Mouse (Mus musculus) layer of hippocampus, postnatal 14 days (tissue): ENCODE measurements around the gene Coro7. TPM values are rescaled to one million over a fixed set of nuclear protein-coding genes. Genes with fewer than 3 reads are reported as not detected.
A peak's percentile ranks its signal among the peaks of the same experiment; 100 is the strongest.
"Not testable (repeated sequence)": the region's sequence is repeated elsewhere in the genome, so short reads cannot be mapped to it uniquely, and the experiment has no call there.

ENCODE experiments used
- DNase-seq, 2 experiments: peaks; one replicate each; pipeline ENCODE4 v3.0.0; 2021 to 2022; ENCODE audit warnings: low spot score in 2 of 2, mixed read lengths in 1 of 2
- total RNA-seq, 2 experiments: library from RNA; stranded (reverse); gene quantifications; 2 replicates each; pipeline ENCODE4 v1.2.3; 2021

Coro7 gene
- total RNA-seq, 2 experiments from 2014 or later, result 95.7 to 95.9 TPM

DNA sequence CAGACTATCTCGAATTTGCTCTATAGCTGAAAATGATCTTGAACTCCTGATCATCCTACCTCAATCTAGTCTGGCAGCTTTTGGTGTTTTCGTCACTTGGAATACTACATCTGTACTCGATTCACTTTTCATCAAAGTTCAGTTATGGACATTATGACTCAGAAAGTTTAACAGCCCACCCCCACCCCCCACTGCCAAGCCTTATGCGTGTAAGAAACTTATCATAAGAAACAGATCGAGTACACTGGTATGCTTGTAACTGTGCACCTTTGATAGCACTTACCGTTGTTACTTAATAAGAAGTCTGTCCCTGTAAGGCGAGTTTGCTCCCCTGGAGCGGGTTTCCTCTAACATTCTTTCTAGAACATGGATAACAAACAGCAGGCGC is 3.6 kb upstream of the Coro7 start:
- no peak for DNase-seq

DNA sequence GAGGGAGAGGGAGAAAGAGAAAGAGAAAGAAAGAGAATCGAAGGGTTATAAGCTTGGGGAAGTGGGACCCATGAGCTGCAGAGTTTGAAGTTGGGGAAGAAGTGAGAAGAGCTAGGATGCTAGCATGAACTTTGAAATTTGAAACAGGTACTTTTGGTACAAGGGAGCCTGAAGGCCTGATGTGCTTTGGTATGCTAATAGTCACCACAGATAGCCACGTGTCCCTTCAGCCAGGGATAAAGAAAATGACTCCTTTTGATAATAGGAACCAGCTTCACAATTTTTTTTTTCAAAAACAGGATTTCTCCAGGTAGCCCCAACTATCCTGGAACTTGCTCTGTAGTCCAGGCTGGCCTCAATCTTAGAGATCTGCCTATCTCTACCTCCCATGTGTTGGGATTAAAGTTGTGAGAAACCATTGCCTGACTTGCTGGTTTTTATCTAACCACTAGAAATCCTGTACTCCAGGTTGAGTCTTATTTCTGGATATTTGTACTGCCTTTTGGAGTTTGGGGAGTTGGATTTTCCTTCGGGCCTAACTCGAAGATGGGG is 3.1 kb upstream of the Coro7 start:
- no peak for DNase-seq

DNA sequence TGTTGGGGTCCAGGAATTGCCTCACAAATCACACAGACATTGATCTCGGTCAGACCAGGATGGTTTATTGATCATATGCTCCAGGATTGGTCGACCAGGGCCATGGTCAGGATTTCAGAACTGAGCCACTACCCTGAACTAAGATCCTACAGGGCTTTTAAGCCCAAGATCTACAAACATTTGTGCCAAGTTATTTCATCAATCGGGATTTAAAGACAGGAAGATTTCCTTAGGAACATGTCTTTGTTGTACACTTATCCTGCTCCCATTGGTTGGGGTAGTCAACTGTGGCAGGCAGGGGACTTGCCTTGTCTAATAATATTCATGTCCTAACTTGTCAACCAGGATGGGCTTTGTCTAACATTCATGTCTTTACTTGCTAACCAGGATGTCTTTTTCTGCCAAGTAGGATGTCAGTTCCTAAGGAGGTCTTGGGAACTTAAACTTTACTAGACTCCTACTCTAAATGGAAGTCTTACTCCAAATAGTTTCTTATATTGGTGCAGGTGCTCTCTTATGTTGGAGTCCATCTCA is 1.4 kb upstream of the Coro7 start:
- DNase-seq, result not testable (repeated sequence)

DNA sequence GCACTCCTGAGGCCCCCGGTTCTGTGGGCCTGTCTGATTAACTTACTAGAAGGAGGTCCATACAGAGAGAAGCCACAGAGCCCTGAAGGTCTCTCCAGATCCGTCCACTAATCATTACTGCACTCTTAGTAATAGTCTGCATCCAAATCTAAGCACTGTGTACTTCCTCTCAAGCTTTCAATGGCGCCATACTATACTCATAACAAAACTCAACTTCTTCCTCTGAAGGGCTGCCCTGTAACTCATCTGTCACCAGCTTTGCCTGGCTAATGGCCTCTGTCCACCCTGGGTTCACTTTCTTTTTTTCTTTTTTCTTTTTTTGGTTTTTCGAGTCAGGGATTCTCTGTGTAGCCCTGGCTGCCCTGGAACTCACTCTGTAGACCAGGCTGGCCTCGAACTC is 1.5 kb downstream of the Coro7 start:
- DNase-seq, result no peak

DNA sequence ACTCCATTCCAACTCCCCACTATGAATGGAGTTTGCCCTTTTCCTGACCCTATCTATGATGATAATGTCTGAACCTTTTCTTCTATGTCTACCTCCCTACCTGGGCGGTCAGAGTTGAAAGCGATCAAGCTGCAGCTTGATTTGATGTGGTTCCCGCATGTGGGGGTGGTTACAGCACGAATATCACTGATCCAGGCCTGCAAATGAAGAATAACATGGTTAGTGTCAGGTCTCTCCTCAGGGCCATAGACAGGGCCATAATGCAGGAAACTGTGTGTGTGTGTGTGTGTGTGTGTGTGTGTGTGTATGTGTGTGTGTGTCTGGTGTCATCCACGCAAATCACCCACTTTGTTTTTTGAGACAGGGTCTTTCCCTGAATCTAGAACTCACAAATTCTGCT is 2.7 kb downstream of the Coro7 start:
- no peak for DNase-seq

DNA sequence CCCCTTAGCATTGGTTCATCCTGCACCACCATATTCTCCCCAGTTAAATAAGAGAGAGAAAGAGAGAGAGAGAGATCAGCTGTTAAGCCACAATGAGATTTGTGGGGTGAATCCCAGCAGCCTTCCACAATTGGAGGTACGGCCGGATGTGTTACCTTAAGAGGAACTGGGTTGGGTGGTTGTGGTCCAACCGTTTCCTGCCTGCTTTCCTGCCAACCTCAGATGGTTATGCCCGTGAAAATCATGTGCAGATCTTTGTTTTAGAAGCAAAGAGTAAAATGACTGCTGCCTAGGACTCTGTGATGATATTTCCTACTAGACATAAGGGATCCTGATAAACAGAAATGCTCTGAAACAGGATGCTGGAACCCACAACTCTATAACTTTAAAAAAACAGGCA is 5.5 kb downstream of the Coro7 start:
- no peak for DNase-seq

DNA sequence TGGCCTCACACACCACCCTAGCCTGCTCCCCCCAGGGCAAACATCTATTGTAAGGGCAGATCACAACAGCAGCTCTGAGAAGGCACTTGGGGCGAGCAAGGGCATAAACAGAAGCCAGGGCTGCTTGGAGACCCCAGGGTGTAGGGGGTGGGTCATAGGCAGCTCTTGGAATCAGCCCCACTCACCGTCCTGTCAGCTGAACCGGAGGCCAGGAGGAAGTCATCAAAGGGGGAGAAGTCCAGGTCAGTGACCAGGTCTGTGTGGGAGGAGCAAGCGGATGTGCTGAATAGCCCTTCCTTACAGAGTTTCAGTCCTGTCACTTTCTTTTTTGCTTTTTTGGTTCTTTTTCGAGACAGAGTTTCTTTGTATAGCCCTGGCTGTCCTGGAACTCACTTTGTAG is 9.3 kb downstream of the Coro7 start:
- DNase-seq, result no peak

DNA sequence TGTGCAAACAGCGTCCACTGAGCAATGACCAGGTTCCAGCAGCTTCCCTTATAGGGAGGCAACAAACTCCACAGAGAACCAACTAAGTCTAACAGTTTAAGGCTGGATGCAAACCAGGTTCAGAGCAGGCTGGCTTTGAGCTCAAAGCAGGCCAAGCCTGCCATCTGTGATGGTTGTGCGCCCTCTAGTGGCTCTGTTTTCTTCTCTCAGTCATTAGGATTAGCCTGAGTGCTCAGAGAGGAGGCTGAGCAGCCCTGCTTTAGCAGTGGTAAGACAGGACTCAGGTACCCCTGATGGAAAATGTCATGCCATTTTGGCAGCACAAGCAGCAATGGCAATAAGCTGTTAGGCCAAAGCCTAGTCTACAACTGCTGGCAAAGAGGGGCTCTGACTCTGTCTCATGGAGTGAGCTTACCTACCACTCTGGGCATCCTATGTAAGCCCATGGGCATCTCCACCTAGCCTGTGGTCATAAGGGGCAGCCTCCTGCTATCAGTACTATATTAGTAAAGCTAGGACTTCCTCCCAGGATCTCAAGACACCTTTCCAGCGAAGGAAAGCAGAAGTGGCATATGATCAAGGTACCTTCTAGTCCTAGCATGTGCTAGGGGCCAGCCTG is 12.3 kb downstream of the Coro7 start:
- peak; percentile 85 to 93 for DNase-seq

DNA sequence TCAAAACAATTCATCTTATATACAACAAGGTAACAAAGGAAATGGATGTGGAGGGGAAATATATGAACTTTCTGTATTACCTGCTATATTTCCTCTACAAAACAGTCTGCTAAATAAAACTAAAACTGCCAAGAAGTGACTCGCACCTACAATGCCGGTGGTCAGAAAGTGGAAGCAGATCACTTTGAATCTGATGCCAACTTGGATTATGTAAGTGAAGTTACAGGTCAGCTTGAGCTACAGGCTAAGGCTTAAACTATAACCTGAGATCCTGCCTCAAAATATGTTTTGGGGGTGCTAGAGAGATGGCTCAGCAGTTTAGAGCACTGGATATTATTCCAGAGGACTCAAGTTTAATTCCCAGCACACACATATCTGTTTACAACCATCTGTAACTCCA is 13.9 kb downstream of the Coro7 start:
- DNase-seq, result no peak

DNA sequence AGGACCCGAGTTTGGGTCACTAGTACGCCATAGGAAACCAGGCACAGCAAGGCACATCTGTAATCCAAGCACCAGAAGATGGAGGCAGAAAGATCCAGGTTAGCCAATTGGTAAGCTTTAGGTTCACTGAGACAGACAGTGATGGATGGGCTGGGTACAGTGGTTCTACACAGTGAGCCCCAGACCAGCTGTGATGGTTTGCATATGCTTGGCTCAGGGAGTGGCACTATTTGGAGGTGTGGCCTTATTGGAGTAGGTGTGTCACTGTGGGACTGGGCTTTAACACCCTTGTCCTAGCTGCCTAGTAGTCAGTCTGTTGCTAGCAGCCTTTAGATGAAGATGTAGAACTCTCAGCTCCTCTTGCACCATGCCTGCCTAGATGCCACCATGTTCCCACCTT is 15.8 kb downstream of the Coro7 start:
- DNase-seq, result no peak

DNA sequence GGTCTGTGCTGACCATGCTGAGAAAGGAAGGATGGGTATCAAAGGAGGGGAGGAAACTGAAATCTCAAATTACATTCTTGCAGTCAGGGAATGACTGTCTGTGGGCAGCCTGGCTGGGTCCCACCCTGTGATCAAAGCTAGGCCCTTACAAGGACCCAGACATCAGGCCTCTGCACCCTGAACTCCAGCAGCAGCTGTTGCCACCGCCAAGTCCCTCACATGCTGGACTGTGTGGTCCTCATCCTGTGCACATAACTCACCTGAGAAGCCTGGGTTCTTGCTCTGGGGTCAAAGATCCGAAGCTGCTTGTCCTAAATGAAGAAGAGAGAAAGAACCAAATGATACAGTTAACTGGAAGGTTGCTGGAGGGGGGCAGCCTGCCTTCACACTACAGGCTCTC is 18.0 kb downstream of the Coro7 start:
- DNase-seq, result no peak

DNA sequence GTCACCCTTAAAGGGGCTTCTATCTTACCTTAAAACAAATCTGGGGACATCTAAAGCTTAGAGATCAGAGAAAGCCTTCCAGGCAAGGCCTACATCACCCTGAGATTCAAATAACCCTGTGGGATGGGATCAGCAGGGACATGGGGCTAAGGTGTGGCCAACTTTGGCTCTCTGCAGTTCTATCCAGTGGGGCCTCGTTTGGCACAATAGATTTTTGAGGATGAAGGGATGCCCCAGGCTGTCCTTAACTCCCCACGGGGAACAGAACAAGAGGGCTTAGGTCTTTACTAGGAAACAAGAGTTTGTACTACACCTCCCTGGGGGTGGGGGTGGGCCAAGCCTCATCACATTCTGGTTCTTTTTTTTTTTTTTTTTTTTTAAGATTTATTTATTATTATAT is 20.3 kb downstream of the Coro7 start:
- DNase-seq, result no peak

DNA sequence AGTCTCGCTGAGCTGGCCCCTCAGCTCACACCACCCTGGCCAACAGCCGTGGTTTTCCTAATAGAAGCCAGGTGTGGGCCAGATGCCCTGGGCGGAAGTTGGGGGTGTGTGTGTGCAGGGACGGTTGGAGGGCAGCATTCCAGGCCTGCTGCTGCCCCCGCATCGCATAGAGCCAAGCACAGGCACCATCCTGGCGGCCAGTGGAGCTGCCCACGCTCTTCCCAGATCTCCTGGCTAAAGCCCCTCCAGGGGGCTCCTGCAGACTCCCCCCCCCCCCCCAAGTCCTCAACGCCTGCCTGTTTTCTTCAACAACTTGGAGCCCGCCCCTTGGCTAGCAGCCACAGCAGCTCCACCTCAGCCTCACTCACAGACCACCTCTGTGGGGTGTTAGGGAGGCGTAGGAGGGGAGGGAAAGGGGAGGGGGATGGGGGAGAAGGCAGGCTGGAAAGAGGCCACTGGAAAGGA is 20.8 kb downstream of the Coro7 start:
- no peak for DNase-seq

DNA sequence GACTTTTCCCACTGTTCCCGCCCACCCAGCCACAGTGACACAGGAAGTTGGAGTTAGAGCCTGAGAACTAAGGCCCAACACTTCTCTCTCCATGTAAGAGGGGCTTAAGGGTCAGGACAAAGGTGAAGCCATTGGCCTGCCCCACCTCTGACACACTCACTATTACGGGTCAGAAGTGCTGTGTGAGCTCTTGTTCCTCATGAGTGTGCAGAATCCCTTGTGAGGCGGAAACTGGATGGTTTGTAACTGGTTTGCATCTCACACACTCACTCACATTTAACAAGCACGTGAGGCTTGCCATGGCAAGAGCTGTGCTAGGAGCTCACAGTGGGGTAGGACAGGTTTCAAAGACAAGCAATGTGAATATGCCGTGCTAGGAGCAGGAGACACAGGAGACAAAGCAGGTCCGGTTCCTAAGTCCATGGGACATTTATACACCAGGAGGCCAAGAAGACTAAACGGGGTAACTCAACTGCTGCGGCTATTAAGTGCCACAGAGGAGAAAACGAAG is 23.0 kb downstream of the Coro7 start:
- DNase-seq, result no peak

DNA sequence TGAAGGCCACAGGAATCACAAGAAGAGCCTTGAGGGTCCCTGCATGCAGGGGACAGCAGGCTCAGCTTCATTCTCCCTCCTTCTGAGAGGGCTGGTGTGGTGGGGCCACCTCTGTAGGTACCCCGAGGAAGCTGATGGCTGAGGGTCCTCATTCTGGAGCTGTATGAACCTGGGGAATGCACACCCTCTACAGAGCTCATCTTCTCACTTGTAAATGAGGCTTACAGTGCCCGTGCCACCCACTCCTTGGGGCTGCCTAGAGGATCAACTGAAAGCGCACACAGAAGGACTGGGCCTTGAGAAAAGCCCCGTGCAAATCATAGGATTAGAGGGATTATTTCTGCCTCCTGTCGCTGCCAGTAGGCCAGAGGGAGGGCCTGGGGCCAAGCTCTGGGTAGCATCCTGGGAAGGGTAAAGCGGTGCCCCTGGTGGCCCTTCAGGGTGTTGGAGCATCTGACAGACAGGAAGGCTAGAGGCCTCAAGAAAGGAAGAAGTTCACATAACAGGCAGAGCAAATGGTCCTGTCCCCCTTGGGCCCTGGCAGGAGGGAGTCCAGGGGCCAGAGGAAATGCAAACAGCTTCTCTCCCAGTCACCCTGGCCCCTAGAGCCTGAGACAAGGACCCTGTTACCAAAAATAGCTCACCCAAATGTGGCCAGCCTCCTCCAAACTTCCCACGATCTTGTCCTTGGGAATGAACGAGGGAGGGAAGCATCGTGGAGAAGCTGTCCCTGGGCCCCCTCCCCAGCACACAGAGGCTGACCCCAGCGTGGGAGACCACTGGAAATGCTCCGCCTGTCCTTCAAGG is 23.6 kb downstream of the Coro7 start:
- no peak for DNase-seq

DNA sequence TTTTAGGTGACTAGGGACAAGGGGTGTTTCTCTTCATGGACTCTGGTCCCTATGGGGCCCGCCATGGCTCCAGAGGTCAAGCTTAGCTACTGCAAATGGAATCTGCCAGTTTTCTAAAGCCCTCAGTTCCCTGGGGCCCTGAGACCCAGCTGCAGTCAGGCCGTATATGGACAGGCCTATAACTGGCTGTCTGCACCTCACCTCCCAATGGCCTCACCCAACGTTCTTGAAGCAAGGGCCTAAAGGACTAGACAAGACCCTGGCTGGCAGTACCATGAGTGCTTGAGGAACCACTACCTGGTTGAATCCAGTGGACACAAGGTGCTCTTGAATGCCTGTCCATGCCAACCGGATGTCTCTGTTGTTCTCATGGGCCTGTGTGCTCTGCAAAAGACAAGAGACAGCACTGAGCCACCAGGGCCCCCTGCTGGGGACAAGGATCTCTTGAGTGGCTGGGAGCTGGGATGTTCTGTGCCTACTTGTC is 24.3 kb downstream of the Coro7 start:
- no peak for DNase-seq

DNA sequence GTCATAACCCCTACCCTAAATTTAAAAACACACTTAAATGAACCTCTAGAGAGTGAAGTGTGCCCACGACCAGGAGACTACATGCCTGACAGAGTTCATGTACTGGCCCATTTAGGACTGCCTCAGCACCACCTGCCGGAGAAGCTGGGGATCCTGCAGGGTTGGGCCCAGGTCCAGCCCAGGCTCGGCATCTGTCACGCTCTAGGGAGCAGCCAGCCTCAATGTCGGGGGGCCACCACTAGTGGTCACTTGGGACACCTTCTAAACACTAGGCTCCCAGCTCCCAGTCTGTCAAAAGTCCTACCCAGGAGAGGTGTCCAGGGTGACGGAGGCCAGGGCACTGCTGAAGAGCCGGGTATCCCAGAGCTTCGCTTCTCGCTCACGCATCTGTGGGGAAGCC is 24.9 kb downstream of the Coro7 start:
- no peak for DNase-seq

DNA sequence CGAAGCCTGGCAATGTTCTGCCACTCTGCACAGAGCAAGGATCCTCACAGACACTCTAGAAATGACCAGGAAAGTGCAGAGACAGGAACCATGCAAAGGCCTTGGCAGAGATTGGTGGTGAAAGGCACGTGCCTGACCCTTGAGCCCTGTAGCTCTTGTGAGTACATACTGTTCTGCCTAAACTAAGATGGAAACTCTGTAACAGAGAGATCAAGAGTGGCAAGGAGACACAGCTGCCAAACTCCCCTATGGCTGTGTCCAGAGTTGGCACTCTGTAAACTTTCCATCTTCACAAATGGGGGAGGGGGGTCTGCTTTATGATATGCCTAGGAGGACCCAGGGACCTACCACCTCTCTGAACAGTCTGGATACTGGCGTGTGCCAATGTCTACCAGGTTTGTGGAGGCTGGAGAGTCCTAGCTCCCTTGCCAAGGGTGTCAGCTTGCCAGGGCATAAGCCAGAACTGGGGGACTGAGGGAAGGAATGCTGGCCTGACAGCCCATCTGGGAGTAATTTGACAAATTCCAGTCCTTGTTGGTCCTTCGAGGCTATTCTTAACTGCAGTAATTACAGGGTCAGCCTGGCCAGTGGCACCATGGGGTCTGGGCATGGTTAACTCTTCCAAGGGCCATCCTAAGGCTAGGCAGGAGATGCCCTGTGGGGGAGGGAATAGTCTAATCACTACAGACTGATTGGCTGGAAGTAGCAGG is 26.7 kb downstream of the Coro7 start:
- DNase-seq, result no peak

DNA sequence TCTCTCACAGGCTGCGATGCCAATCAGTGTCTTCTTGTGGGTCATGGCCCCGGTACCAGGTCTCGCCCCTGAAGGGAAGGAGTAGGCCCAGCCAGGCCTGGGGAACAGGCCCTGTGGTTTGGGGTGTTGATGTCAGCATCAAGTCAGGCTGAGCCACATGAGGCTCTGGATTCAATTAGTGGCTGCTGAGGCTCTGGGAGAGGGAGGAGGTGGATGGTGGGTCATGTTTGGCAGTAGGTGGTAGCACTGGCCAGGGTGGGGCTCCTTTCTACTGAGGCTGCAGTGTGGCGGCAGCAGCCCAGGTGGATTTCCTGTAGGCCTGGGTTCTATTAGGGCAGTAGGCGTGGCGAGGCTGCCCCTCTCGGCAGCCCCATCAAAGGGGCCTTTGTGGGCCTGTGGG is 28.0 kb downstream of the Coro7 start:
- DNase-seq, result no peak

DNA sequence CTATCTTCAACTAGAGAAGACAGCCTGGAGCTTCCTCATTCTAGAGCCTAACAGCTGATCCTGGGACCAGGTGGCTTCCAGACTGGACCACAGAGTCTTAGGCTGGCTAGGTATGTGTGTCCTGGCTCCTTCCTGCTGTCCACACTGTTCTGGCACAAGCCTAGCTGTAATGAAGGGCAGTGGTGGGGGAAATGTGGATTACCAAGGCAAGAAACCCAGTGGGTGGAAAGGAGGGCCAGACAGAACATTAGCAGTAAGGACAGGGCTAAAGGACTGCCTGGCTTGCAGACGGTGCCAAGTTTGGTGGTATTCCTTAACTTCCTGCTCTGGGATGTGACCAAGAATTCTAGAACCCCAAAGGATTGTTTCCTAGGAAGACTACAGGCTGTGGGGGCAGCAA is 28.5 kb downstream of the Coro7 start:
- no peak for DNase-seq

DNA sequence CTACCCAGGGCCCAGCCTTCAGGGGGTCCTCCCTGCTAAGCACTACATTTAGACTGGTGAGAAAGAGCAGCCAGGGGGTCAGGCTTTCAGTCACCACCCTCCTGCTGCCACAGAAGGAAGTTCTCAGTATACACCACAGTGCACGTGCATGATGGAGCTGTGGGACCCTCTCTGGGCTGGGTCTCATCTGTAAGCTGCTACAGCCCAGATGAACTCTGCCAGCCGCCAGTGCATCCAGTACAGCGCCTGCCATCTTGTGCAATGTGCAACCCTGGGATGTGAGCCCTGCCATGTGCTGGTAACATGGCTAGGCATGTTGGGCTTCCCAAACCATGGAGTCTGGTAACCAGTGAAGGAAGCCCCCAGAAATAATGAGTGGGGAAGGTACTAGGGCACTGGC is 29.4 kb downstream of the Coro7 start:
- no peak for DNase-seq
